Mouse (Mus musculus): Measurements from ENCODE around the gene Adamts17. TPM values are rescaled to one million over a fixed set of nuclear protein-coding genes. Genes with fewer than 3 reads are reported as not detected.

Gene Adamts17
- polyA plus RNA-seq, 1 experiment from 2014 or later, result 5.2 TPM

DNA sequence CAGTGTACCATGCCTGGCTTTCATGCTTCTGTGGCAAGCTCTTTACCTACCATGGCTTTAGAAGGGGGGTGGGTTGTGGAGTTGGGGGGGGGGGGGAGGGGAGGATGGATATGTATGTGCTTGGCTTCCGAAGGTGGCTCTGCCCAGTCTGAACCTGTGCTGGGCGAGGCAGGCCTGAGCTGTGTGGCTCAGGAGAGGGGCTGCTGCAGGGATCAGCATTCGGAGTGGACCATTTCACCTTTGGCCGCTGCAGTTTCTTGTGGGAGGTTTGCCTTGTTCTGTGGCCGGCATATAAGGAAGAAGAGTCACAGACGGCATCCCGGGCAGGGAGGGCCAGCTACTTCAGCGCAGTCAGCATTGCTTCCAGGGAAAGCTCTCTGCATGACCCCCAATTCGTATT, 7.8 kb downstream of the Adamts17 start:
- Histone ChIP-seq H3K27ac (replicated peaks) (no peak overlapping the region), H3K27me3 (replicated peaks) (0 out of 2 replicates have a peak, but pooled peaks cover 6% of the 10 kb centered on the region), H3K9me3 (no peaks in the 10 kb centered on the region), H3K4me2 (no peak overlapping the region), H3K9ac (no peak overlapping the region), H3K4me1 (peaks cover 10% of the 10 kb centered on the region), H3K36me3 (peaks cover 10% of the 10 kb centered on the region; the same call in 1 of the 2 replicates), H3K4me3 (no peak overlapping the region)
- no peak for ATAC-seq (ENCODE audit: extremely low read depth, insufficient number of reproducible peaks, low FRiP score, low TSS enrichment)
- WGBS, result 82% methylated on average over 9 of the region's 9 CpGs

DNA sequence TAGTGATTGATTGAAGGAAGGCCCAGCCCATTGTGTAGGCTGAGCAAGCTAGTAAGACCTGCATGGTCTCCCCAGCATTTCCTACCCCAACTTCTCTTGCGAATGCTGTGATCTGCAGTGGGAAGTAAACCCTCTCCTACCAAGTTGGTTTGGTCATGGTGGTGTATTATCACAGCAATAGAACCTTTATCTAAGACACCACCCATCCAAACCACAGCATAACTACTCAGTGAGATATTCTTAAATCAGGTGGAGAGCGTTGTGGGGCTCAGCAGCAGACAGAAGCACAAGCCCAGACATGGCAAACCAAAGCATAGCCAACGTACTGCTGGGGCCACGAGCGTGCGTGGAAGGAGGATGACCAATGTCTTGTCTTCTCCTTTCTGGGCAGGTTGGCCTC, 9.8 kb downstream of the Adamts17 start:
- 90% methylated on average over 6 of the region's 6 CpGs for WGBS

DNA sequence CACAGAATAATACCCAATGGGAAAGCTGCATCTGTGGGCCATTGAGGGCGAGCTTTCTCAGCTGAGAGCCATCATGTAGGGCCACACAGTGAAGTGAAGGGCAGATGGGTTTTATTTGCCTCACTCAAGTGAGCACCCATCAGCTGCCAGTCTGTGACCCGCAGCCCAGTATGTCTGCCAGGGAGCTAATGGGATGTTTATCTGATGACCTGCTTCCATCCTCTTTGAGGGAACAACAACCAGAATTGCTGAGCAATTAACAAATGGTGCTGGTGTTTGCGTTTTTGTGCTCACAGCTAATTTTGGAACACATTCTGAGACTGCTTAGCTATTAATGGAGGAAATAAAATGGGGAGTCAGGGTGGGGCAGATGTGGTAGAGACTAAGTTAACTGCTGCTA, 12.6 kb downstream of the Adamts17 start:
- no peak overlapping the region for H3K4me2 ChIP-seq
- H3K4me1 ChIP-seq, result peaks cover 10% of the 10 kb centered on the region
- peaks cover 29% of the 10 kb centered on the region for H3K36me3 ChIP-seq
- H3K9ac ChIP-seq, result no peak overlapping the region
- H3K27me3 ChIP-seq (replicated peaks), result 0 out of 2 replicates have a peak, but pooled peaks cover 9% of the 10 kb centered on the region
- no peak overlapping the region for H3K4me3 ChIP-seq
- no peaks in the 10 kb centered on the region for H3K9me3 ChIP-seq
- H3K27ac ChIP-seq (replicated peaks), result no peak overlapping the region
- ATAC-seq (ENCODE audit: extremely low read depth, insufficient number of reproducible peaks, low FRiP score, low TSS enrichment), result no peak
- WGBS, result 61% methylated on average over 3 of the region's 3 CpGs

More for the DNA sequence above, 9.8 kb downstream of the Adamts17 start:
- H3K4me1 ChIP-seq, result peaks cover 6% of the 10 kb centered on the region; the same call in 1 of the 2 replicates
- peaks cover 16% of the 10 kb centered on the region; the same call in 1 of the 2 replicates for H3K36me3 ChIP-seq
- no peak overlapping the region for H3K4me3 ChIP-seq
- no peak overlapping the region for H3K27ac ChIP-seq (replicated peaks)
- no peaks in the 10 kb centered on the region for H3K9me3 ChIP-seq
- no peak for ATAC-seq (ENCODE audit: extremely low read depth, insufficient number of reproducible peaks, low FRiP score, low TSS enrichment)
- H3K4me2 ChIP-seq, result no peak overlapping the region
- no peak overlapping the region for H3K9ac ChIP-seq
- H3K27me3 ChIP-seq (replicated peaks), result 0 out of 2 replicates have a peak, but pooled peaks cover 12% of the 10 kb centered on the region

DNA sequence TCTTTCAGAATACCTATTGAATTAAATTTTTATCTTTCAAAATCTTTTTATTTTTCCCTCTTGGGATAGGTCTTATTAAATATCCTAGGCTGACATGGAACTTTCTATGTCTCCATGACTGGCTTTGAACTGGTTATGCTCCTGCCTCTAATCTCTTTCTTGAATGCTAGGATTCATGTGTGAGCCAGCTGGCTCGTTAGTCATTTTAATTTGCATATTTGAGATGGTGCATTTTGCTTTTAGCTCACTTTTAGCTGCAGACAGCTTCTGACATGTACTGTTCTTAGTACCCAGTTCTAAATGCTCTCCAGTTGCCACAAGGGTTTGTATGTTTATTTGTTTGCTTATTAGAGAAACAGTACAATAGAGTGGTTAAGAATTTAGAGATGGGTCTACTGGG, 18.1 kb downstream of the Adamts17 start:
- peaks cover 10% of the 10 kb centered on the region for H3K4me1 ChIP-seq
- H3K9me3 ChIP-seq, result no peaks in the 10 kb centered on the region
- H3K9ac ChIP-seq, result no peak overlapping the region
- peaks cover 7% of the 10 kb centered on the region; the same call in 1 of the 2 replicates for H3K27me3 ChIP-seq (replicated peaks)
- H3K27ac ChIP-seq (replicated peaks), result no peak overlapping the region
- no peak overlapping the region for H3K4me2 ChIP-seq
- no peak for ATAC-seq (ENCODE audit: extremely low read depth, insufficient number of reproducible peaks, low FRiP score, low TSS enrichment)
- WGBS, result 76% methylated on average over 1 of the region's 1 CpGs
- no peak overlapping the region for H3K4me3 ChIP-seq
- peaks cover 20% of the 10 kb centered on the region for H3K36me3 ChIP-seq

DNA sequence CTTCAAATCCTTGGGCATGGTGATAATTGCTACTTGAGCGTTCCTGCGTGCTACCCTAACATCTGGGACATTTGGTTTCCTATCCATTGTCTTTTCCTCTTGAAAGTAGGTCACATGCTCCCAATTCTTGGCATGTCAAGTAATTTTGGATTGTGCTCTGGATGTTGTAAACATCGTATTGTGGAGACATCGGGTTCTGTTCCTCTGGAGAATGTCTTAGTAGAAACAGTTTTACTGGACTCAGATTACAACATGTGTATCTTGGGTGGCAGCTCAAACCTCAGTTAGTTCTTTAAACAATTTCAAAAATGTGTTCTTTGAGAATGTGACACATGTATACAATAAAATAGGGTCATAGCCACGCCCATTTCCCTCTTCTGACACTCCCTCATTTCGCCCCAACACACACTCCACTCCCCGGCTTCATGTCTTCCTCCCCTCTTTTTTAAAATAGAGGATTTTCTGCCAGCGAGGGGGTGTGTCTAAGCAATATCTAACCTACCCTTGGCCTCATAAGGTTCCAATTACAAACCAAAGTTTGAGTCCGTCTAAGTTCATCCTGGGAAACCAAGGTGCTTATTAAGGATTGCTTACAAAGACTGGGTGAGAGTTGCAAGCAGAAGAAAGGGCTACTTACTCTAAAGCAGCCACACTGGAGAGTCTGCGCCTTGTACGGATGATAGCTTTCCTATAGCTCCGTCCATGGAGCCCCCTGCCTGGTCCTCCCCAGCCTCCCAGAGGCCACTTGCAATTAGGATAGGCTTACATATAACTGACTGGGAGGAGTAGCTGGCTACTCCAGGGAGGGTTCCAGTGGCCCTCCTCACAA, 18.9 kb downstream of the Adamts17 start:
- Histone ChIP-seq H3K27ac (replicated peaks) (no peak overlapping the region), H3K27me3 (replicated peaks) (peaks cover 4% of the 10 kb centered on the region; the same call in 1 of the 2 replicates), H3K9me3 (no peaks in the 10 kb centered on the region), H3K4me3 (no peak overlapping the region), H3K36me3 (peaks cover 20% of the 10 kb centered on the region), H3K4me1 (peaks cover 10% of the 10 kb centered on the region), H3K9ac (no peak overlapping the region), H3K4me2 (no peak overlapping the region)
- no peak for ATAC-seq (ENCODE audit: extremely low read depth, insufficient number of reproducible peaks, low FRiP score, low TSS enrichment)
- 70% methylated on average over 12 of the region's 12 CpGs for WGBS

DNA sequence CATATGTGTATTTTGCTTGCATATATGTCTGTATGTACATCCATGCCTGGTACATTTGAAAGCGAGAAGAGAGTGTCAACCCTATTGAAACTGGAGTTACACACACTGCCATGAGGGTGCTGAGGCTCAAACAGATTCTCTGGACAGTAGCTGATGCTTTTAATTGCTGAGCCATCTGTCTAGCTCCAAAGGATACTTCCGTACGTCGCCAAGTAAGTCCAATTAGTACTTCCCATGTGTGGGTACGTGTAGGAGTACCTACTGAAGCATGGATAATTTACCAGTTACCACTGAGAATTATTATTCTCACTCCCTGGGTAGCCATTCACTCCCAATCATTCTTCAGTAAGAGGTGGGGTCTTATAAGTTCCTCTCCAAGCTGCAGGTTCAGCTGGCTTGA, 19.7 kb downstream of the Adamts17 start:
- no peak overlapping the region for H3K27ac ChIP-seq (replicated peaks)
- no peak for ATAC-seq (ENCODE audit: extremely low read depth, insufficient number of reproducible peaks, low FRiP score, low TSS enrichment)

DNA sequence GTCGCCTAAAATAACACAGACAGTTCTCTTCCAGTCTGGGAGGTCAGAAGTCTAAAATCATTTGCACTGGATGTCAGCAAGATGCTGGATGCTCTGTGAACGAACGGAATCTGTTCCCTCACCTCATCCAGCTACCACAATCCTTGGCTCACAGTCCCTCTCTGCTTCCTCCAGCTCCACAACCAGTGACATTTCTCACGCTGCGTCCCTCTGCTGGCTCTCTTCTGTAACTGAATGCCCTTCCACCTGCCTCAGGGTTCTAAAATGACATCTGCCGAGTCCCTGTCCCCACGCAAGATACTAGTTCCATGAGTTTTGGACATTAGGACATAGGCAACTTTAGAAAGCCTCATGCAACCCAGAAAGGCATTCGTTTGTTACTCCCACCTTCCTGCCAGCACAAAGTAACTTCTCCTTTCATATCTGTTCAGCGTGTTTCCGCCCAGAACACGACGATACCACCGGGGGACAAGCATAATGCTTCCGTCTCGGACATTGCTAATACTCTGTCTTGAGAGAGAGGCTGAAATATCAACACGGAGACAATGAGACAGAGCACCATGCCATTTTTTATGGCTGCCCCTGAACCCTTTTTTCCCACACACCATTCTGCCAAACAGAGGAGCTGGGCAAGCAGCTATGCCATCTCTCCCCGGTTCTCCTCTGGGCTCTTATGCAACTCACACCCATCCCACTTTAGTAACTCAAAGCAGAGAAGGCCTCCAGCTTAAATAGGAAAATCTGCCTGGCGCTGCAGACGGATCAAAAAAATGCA, 27.6 kb downstream of the Adamts17 start:
- no peaks in the 10 kb centered on the region for H3K9me3 ChIP-seq
- H3K4me3 ChIP-seq, result no peak overlapping the region
- no peak for ATAC-seq (ENCODE audit: extremely low read depth, insufficient number of reproducible peaks, low FRiP score, low TSS enrichment)
- no peak overlapping the region for H3K4me2 ChIP-seq
- WGBS, result 68% methylated on average over 19 of the region's 19 CpGs
- no peaks in the 10 kb centered on the region for H3K27me3 ChIP-seq (replicated peaks)
- peaks cover 10% of the 10 kb centered on the region; the same call in 1 of the 2 replicates for H3K36me3 ChIP-seq
- peak overlapping the region; percentile 20; the same call in 1 of the 2 replicates for H3K27ac ChIP-seq (replicated peaks)
- peaks cover 47% of the 10 kb centered on the region for H3K4me1 ChIP-seq
- H3K9ac ChIP-seq, result no peak overlapping the region

More for the DNA sequence above, 19.7 kb downstream of the Adamts17 start:
- Histone ChIP-seq H3K9me3 (no peaks in the 10 kb centered on the region), H3K27me3 (replicated peaks) (peaks cover 4% of the 10 kb centered on the region; the same call in 1 of the 2 replicates), H3K36me3 (peaks cover 20% of the 10 kb centered on the region), H3K9ac (no peak overlapping the region), H3K4me1 (peaks cover 10% of the 10 kb centered on the region), H3K4me3 (no peak overlapping the region), H3K4me2 (no peak overlapping the region)
- WGBS, result 81% methylated on average over 5 of the region's 5 CpGs

DNA sequence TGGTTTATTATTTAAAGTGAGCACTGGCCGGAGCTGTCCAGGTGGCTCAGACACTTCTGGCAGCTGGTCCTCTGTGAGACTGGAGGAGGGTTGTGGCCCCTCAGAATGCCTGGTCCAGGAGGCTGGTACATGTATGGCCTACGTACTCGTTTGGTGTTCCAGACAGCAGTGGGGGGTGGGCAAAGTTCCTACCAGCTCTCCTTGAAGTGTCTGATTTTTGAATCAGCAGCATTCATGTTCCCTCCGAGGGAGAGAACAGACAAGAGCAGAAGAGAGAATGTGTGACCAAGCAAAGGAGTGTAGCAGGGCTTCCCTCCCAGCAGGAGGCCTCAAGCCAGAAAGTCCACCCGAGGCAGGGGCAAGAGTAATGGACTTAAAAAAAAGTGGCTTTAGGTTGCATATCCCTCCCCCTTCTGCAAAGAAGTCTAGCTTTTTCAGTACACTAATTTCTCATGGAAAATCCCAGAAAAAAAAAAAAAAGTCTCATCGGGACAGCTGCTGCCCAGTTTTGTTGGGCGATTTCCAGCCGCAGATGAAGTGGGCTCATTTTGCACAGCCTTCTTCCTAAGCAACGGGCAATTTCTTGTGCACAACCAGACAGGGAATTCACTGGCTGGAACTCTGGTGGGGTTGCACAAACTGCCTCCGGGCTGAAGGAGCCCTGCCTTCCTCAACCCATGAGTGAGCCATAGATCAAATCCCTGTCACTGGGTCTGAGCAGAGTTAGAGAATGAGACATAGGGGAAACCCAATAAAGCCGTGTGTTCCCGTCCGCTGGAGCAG, 28.4 kb downstream of the Adamts17 start:
- WGBS, result 69% methylated on average over 13 of the region's 13 CpGs
- ATAC-seq (ENCODE audit: extremely low read depth, insufficient number of reproducible peaks, low FRiP score, low TSS enrichment), result no peak
- Histone ChIP-seq H3K4me1 (peaks cover 49% of the 10 kb centered on the region), H3K9me3 (no peaks in the 10 kb centered on the region), H3K27me3 (replicated peaks) (no peaks in the 10 kb centered on the region), H3K9ac (no peak overlapping the region), H3K4me3 (no peak overlapping the region), H3K4me2 (no peak overlapping the region), H3K36me3 (peaks cover 8% of the 10 kb centered on the region; the same call in 1 of the 2 replicates), H3K27ac (replicated peaks) (peak overlapping the region; percentile 20)

DNA sequence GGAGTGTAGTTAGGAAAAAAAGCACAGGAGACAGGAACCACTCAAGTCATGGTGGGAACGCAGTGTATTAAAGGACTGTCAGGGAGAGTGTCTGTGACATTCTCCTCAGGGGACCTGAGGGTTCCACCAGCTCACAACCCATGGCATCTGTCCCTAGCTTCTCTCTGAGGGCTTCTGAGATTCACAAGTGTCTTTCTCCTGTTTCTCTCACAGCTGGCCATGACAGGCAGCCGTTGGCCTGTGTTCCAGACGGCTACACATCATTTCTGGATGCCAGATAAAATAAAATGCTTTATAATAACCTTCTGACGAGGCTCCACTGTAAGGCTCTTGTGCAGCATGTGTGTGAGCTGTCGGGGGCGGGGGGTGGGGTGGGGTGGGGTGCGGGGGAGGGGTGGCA, 32.0 kb downstream of the Adamts17 start:
- WGBS, result 49% methylated on average over 7 of the region's 7 CpGs
- Histone ChIP-seq H3K27me3 (replicated peaks) (no peaks in the 10 kb centered on the region), H3K9ac (no peak overlapping the region), H3K9me3 (no peaks in the 10 kb centered on the region), H3K4me1 (peaks cover 53% of the 10 kb centered on the region), H3K36me3 (no peaks in the 10 kb centered on the region), H3K27ac (replicated peaks) (peak overlapping the region; percentile 51; the same call in 1 of the 2 replicates), H3K4me2 (no peak overlapping the region), H3K4me3 (no peak overlapping the region)
- no peak for ATAC-seq (ENCODE audit: extremely low read depth, insufficient number of reproducible peaks, low FRiP score, low TSS enrichment)

DNA sequence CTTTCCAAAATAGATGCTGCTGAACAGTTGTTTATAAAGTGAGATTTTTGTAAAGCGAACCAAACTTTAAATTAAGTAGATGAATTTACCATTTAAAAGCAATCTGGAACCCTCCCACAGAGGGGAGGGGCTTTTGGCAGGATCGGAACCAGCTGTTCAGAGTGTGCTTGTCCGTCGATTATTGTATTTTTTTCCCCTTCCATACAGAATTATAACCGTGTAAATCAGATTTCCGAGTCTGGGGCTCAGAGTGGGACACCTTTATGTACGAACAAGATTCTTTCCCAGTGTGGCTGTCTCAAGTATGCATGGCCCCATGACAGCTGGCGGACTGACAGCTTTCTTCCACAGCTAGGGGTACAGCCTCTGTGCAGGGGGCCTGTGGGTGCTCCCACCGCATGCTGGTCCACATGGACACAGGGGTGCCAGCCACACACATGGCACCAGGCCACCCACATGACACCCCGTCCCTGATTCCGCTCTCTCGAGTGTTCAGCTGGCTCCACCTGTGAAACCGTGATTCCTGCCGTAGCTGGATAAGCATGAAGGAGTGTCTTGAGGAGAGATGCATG, 32.5 kb downstream of the Adamts17 start:
- Histone ChIP-seq H3K9me3 (no peaks in the 10 kb centered on the region), H3K36me3 (no peaks in the 10 kb centered on the region), H3K27ac (replicated peaks) (no peak overlapping the region), H3K4me1 (peaks cover 50% of the 10 kb centered on the region), H3K4me2 (no peak overlapping the region), H3K9ac (no peak overlapping the region), H3K27me3 (replicated peaks) (no peaks in the 10 kb centered on the region), H3K4me3 (no peak overlapping the region)
- WGBS, result 76% methylated on average over 14 of the region's 14 CpGs
- no peak for ATAC-seq (ENCODE audit: extremely low read depth, insufficient number of reproducible peaks, low FRiP score, low TSS enrichment)
